Mouse (Mus musculus) MEL (cell line): ENCODE measurements around the gene Asb12.

Experiments
- CTCF ChIP-seq, 3 experiments: IDR thresholded peaks in 2 of 3; conservative IDR thresholded peaks in 1 of 3; 2 replicates each; pipeline ENCODE4 v1.5.1; 2011 to 2012; ENCODE audit warnings: low read length in 3 of 3, low read depth in 2 of 3, mild to moderate bottlenecking in 2 of 3, improper control_type of control experiment in 1 of 3, inconsistent platforms in 1 of 3, mixed read lengths in 1 of 3, moderate library complexity in 1 of 3; ENCODE audit not compliant: control insufficient read depth in 1 of 3, insufficient read depth in 1 of 3, poor library complexity in 1 of 3, severe bottlenecking in 1 of 3
- JUND ChIP-seq: IDR thresholded peaks from 2 replicates; pipeline ENCODE4 v1.6.1; 2011; ENCODE audit warnings: low read depth, mild to moderate bottlenecking, improper control_type of control experiment, low read length
- MXI1 ChIP-seq: IDR thresholded peaks from 2 replicates; pipeline ENCODE4 v1.6.1; 2011; ENCODE audit warnings: mild to moderate bottlenecking, low read depth, low read length, improper control_type of control experiment
- MYB ChIP-seq: IDR thresholded peaks from 2 replicates; pipeline ENCODE4 v1.6.1; 2011; ENCODE audit warnings: mild to moderate bottlenecking, low read depth, low read length, improper control_type of control experiment
- POLR2A ChIP-seq, 2 experiments: IDR thresholded peaks; 2 replicates each; pipeline ENCODE4 v1.6.1; 2011 to 2012; ENCODE audit warnings: low read length in 2 of 2, mild to moderate bottlenecking in 2 of 2, control low read depth in 1 of 2, improper control_type of control experiment in 1 of 2, low read depth in 1 of 2, moderate library complexity in 1 of 2; ENCODE audit not compliant: control insufficient read depth in 1 of 2, insufficient read depth in 1 of 2, poor library complexity in 1 of 2
- POLR2AphosphoS5 ChIP-seq: IDR thresholded peaks from 2 replicates; pipeline ENCODE4 v1.6.1; 2012; ENCODE audit warnings: low read depth, borderline replicate concordance, mild to moderate bottlenecking, inconsistent platforms, low read length, moderate library complexity, mixed read lengths
- RCOR1 ChIP-seq: IDR thresholded peaks from 2 replicates; pipeline ENCODE4 v1.6.1; 2012; ENCODE audit warnings: low read depth, mild to moderate bottlenecking, inconsistent platforms, low read length, improper control_type of control experiment
- SMC3 ChIP-seq: IDR thresholded peaks from 2 replicates; pipeline ENCODE4 v1.6.1; 2011; ENCODE audit warnings: low read depth, low read length, improper control_type of control experiment
- ZC3H11A ChIP-seq: IDR thresholded peaks from 2 replicates; pipeline ENCODE4 v1.6.1; 2012; ENCODE audit warnings: low read depth, mild to moderate bottlenecking, inconsistent platforms, low read length, improper control_type of control experiment

- TF ChIP-seq POLR2A (IDR thresholded peaks at IDR 0.05; ENCODE audit: control insufficient read depth in 1 of 2, insufficient read depth in 1 of 2, low read depth in 1 of 2, low read length in 2 of 2, poor library complexity in 1 of 2) (no peak), ZC3H11A (no peak), CTCF (IDR thresholded peaks at IDR 0.05 in 2 of 3, conservative IDR thresholded peaks at IDR 0.05 in 1 of 3; ENCODE audit: control insufficient read depth in 1 of 3, insufficient read depth in 1 of 3, low read depth in 2 of 3, low read length in 3 of 3, poor library complexity in 1 of 3, severe bottlenecking in 1 of 3) (no peak), MXI1 (no peak), POLR2AphosphoS5 (no peak), SMC3 (no peak), JUND (no peak), RCOR1 (no peak), MYB (no peak)
These were observed 115.5 kb downstream of the Asb12 start for GRCm38 (mm10) chrX:95442261-95442660.
